Comparison of ENCODE assay signal across 22 mouse cellular contexts in the genomic region with DNA sequence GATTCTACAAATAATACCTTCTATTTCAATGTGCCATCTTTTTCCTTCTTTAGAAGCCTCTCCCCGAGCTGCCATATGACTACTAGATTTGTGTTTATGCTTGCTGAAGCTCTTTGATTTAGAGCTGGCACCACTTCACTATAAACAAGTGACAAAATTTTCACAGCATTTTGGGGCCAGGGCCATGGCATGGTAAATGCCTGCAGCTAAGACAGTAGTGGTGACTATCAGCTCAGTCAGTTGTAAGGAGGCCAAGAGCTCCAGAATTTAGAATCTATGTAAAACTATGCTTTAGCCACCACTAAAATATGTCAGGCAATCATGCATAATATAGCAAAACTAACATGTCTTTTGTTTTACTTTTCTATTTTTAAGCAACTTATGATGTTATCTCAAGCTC.
DNase-seq lines count a peak whose midpoint lies in the region; ATAC-seq and TF ChIP-seq lines count a peak whose summit lies in the region.
"Had no signal": no experiment of that assay in that cellular context is flagged by ENCODE, and none has a peak within 500 bp of the region (broad histone marks: within the 10 kb centered on the region; RNA-seq: fewer than 3 reads in every experiment).

No protein-coding gene starts in this region.

- H3K9me3 ChIP-seq in forebrain, embryonic 16.5 days (ENCODE audit: control insufficient read depth, low read length): no peaks in the 10 kb centered on the region
- no peaks in the 10 kb centered on the region for H3K9me3 ChIP-seq in forebrain, embryonic 10.5 days
- no peaks in the 10 kb centered on the region for H3K9me3 ChIP-seq in lung, postnatal 0 days (ENCODE audit: low read length)
- H3K9me3 ChIP-seq: heart, embryonic 10.5 days; heart, embryonic 13.5 days had no signal

- ATAC-seq in forebrain, embryonic 16.5 days: peak; percentile 54
- ATAC-seq in lung, postnatal 0 days: no peak
- ATAC-seq: CD4-positive, CD25-positive, alpha-beta regulatory T cell, adult 4 months; hindbrain, postnatal 0 days; inflammation-experienced regulatory T-cells, adult 6 months; intestine, embryonic 16.5 days had no signal

- 67% methylated on average over 1 of the region's 1 CpGs for WGBS in forebrain, embryonic 16.5 days
- 86% methylated on average over 1 of the region's 1 CpGs for WGBS in forebrain, embryonic 10.5 days
- 65% methylated on average over 1 of the region's 1 CpGs for WGBS in lung, postnatal 0 days

- H3K4me2 ChIP-seq in forebrain, embryonic 16.5 days (ENCODE audit: low read length): no peak overlapping the region
- no peak overlapping the region for H3K4me2 ChIP-seq in lung, postnatal 0 days (replicated peaks; ENCODE audit: low read depth, low read length)
- H3K4me2 ChIP-seq: heart, embryonic 13.5 days; hindbrain, embryonic 14.5 days had no signal

- H3K4me3 ChIP-seq in forebrain, embryonic 16.5 days (replicated peaks; ENCODE audit: low read length): no peak overlapping the region
- H3K4me3 ChIP-seq in forebrain, embryonic 10.5 days: no peak overlapping the region
- H3K4me3 ChIP-seq in lung, postnatal 0 days (ENCODE audit: low read depth, low read length): no peak overlapping the region
- H3K4me3 ChIP-seq: heart, adult 2 months; heart, embryonic 10.5 days; heart, embryonic 13.5 days had no signal

- no peak for DNase-seq in forebrain, embryonic 10.5 days (ENCODE audit: extremely low spot score, low spot score)
- peak; percentile 6 for DNase-seq in right cerebral cortex, postnatal 4 days
- no peak for DNase-seq in right cerebral cortex, postnatal 36 days (ENCODE audit: low spot score in 2 of 2)
- peak; percentile 55 for DNase-seq in brain, embryonic 18.5 days (ENCODE audit: low read depth, low spot score)
- DNase-seq in lung, postnatal 0 days (ENCODE audit: low spot score): no peak
- DNase-seq: adrenal gland, adult 2 months; cerebellum, adult 18-20 months; cerebellum, adult 9-10 months; cerebellum, postnatal 14 days; gastrocnemius, postnatal 10 days; gastrocnemius, postnatal 36 days; heart, adult 2 months; heart, postnatal 14 days; heart, postnatal 4 days had no signal

- H3K27ac ChIP-seq in forebrain, embryonic 16.5 days (ENCODE audit: low read length): no peak overlapping the region
- no peak overlapping the region for H3K27ac ChIP-seq in forebrain, embryonic 10.5 days
- no peak overlapping the region for H3K27ac ChIP-seq in lung, postnatal 0 days (ENCODE audit: low read length)
- H3K27ac ChIP-seq: heart, adult 2 months; heart, embryonic 10.5 days; heart, embryonic 13.5 days; hindbrain, embryonic 14.5 days; hindbrain, postnatal 0 days had no signal

- TF ChIP-seq CTCF in lung, postnatal 0 days (IDR thresholded peaks at IDR 0.05): no peak

- no peak for TF ChIP-seq EP300 in lung, postnatal 0 days (IDR thresholded peaks at IDR 0.05)

- H3K9ac ChIP-seq in forebrain, embryonic 16.5 days (replicated peaks; ENCODE audit: low read depth, low read length): no peak overlapping the region
- H3K9ac ChIP-seq in lung, postnatal 0 days (replicated peaks; ENCODE audit: low read depth): no peak overlapping the region
- H3K9ac ChIP-seq: heart, embryonic 13.5 days; hindbrain, embryonic 14.5 days had no signal

- no peaks in the 10 kb centered on the region for H3K27me3 ChIP-seq in forebrain, embryonic 16.5 days (replicated peaks; ENCODE audit: control insufficient read depth, insufficient read depth, low read length)
- H3K27me3 ChIP-seq in forebrain, embryonic 10.5 days (ENCODE audit: poor library complexity, severe bottlenecking): no peaks in the 10 kb centered on the region
- no peaks in the 10 kb centered on the region for H3K27me3 ChIP-seq in lung, postnatal 0 days (replicated peaks; ENCODE audit: insufficient read depth, low read length)
- H3K27me3 ChIP-seq: heart, embryonic 13.5 days had no signal

- no peaks in the 10 kb centered on the region for H3K36me3 ChIP-seq in forebrain, embryonic 16.5 days (ENCODE audit: control insufficient read depth, insufficient read depth)
- no peaks in the 10 kb centered on the region for H3K36me3 ChIP-seq in forebrain, embryonic 10.5 days (replicated peaks)
- no peaks in the 10 kb centered on the region for H3K36me3 ChIP-seq in lung, postnatal 0 days (ENCODE audit: insufficient read depth, low read length)
- H3K36me3 ChIP-seq: heart, embryonic 10.5 days; heart, embryonic 13.5 days had no signal

- H3K4me1 ChIP-seq in forebrain, embryonic 16.5 days (replicated peaks; ENCODE audit: control insufficient read depth, insufficient read depth, low read length): no peaks in the 10 kb centered on the region
- H3K4me1 ChIP-seq in forebrain, embryonic 10.5 days: no peaks in the 10 kb centered on the region
- H3K4me1 ChIP-seq in lung, postnatal 0 days (ENCODE audit: insufficient read depth, low read depth, low read length): no peaks in the 10 kb centered on the region
- H3K4me1 ChIP-seq: heart, embryonic 10.5 days; heart, embryonic 13.5 days had no signal

Comparison
In these comparisons a context has a peak if more than half of its experiments do, and no peak if none do; other contexts are left out.
1. DNase-seq: peak in right cerebral cortex, postnatal 4 days (single experiment) and brain, embryonic 18.5 days (single experiment); none in forebrain, embryonic 10.5 days (single experiment), right cerebral cortex, postnatal 36 days (0 of 2) and lung, postnatal 0 days (single experiment).